ENCODE assay signal across 21 mouse cellular contexts in the genomic region with DNA sequence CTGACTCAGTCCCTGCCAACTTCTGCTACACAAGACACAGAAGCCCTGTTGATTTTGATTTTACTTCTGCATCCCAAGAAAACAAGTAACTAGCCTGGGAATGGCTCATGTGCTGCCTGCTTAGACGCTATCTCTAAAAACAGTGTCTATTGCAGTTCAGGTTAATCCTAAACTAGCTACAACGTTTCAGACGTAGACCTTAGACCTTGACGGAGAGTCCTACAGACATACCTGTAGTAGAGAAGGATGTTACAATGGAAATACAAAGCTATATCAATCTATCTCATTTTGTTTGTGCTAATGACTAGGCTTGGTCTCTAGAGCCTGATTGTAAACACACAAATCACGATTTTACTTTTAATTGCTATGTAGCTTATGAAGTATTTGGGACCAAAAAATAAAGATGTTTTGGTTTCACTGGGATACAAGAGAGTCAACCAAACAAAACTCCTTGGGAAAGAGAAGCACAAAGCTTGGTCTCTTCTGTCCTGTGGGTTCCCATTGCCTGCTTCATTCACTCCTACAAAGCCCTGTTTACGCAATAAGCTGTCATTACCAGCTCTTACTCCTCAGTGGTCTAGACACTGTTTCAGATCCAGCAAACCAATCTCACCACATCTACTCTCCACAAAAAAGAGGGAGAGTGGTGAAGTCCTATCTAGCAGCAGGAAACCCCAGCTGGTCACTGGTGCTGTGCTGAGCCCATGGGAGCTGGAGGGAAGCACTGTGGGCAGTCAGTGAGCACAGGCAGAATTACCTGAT. TPM values are rescaled to one million over a fixed set of nuclear protein-coding genes. Genes with fewer than 3 reads are reported as not detected.
A peak's percentile ranks its signal among the peaks of the same experiment; 100 is the strongest.
DNase-seq lines count a peak whose midpoint lies in the region; ATAC-seq and TF ChIP-seq lines count a peak whose summit lies in the region.
"Had no signal": no experiment of that assay in that cellular context is flagged by ENCODE, and none has a peak within 500 bp of the region (broad histone marks: within the 10 kb centered on the region; RNA-seq: fewer than 3 reads in every experiment).

No protein-coding gene starts in this region.

- peak; percentile 59 for DNase-seq in heart, adult 11 months
- DNase-seq in heart, adult 8-10 months (ENCODE audit: low spot score) = no peak
- peak; percentile 17 for DNase-seq in 3T3-L1 (ENCODE audit: low read depth, low spot score)
- no peak for DNase-seq in layer of hippocampus, adult 9-11 months
- DNase-seq in liver, postnatal 0 days = no peak
- DNase-seq: adrenal gland, postnatal 10 days; cerebellum, adult 11 months; cerebellum, adult 8-10 months; cerebellum, postnatal 14 days; gastrocnemius, postnatal 25 days; heart, adult 18-20 months; heart, postnatal 14 days had no signal

- no peak for TF ChIP-seq CTCF in liver, postnatal 0 days (IDR thresholded peaks at IDR 0.05; ENCODE audit: low read depth)

- H3K9me3 ChIP-seq in liver, postnatal 0 days (ENCODE audit: low read length) = no peaks in the 10 kb centered on the region
- H3K9me3 ChIP-seq: embryonic facial prominence, embryonic 12.5 days; G1E; heart, embryonic 15.5 days had no signal

- WGBS in liver, postnatal 0 days (ENCODE audit: insufficient replicate concordance) = 54% methylated on average over 6 of the region's 6 CpGs

- peak; percentile 67 for ATAC-seq in common myeloid progenitor, adult 5-6 weeks (replicated peaks; ENCODE audit: low read depth, poor library complexity, severe bottlenecking)
- ATAC-seq in liver, postnatal 0 days = no peak
- ATAC-seq: CD4-positive, CD25-positive, alpha-beta regulatory T cell, adult 4 months; forebrain, embryonic 16.5 days had no signal

- no peak for TF ChIP-seq POLR2A in myocyte (IDR thresholded peaks at IDR 0.05; ENCODE audit: insufficient read length, low read depth)

- no peaks in the 10 kb centered on the region for H3K27me3 ChIP-seq in myocyte (ENCODE audit: control insufficient read depth, insufficient read depth, insufficient read length)
- H3K27me3 ChIP-seq in liver, postnatal 0 days (ENCODE audit: insufficient read depth, low read length) = no peaks in the 10 kb centered on the region
- H3K27me3 ChIP-seq: embryonic facial prominence, embryonic 12.5 days; heart, embryonic 15.5 days had no signal

- no peak overlapping the region for H3K4me2 ChIP-seq in myocyte (ENCODE audit: low read depth)
- no peak overlapping the region for H3K4me2 ChIP-seq in liver, postnatal 0 days (ENCODE audit: low read depth, low read length)
- H3K4me2 ChIP-seq: embryonic facial prominence, embryonic 12.5 days; heart, embryonic 11.5 days; heart, embryonic 15.5 days; hindbrain, embryonic 14.5 days had no signal

- H3K79me2 ChIP-seq in myocyte (ENCODE audit: control insufficient read depth, insufficient read depth) = no peaks in the 10 kb centered on the region

- no peaks in the 10 kb centered on the region for H3K36me3 ChIP-seq in myocyte (ENCODE audit: control insufficient read depth, insufficient read depth)
- no peaks in the 10 kb centered on the region for H3K36me3 ChIP-seq in liver, postnatal 0 days (replicated peaks; ENCODE audit: insufficient read depth, low read length)
- H3K36me3 ChIP-seq: embryonic facial prominence, embryonic 12.5 days; G1E had no signal

- no peak overlapping the region for H3K27ac ChIP-seq in liver, postnatal 0 days (ENCODE audit: low read depth)
- H3K27ac ChIP-seq: embryonic facial prominence, embryonic 12.5 days; heart, embryonic 15.5 days; hindbrain, embryonic 14.5 days had no signal

- H3K4me1 ChIP-seq in liver, postnatal 0 days (ENCODE audit: insufficient read depth) = peaks cover 10% of the 10 kb centered on the region
- H3K4me1 ChIP-seq: embryonic facial prominence, embryonic 12.5 days had no signal

- no peak for TF ChIP-seq EP300 in liver, postnatal 0 days (IDR thresholded peaks at IDR 0.05; ENCODE audit: low read depth)

- no peak overlapping the region for H3K9ac ChIP-seq in liver, postnatal 0 days (replicated peaks)
- H3K9ac ChIP-seq: embryonic facial prominence, embryonic 12.5 days; heart, embryonic 15.5 days; hindbrain, embryonic 14.5 days had no signal

- H3ac ChIP-seq in myocyte (ENCODE audit: control insufficient read depth, insufficient read length) = no peak overlapping the region

- no peak overlapping the region for H3K4me3 ChIP-seq in myocyte
- H3K4me3 ChIP-seq in liver, postnatal 0 days (ENCODE audit: low read depth, low read length) = no peak overlapping the region
- H3K4me3 ChIP-seq: embryonic facial prominence, embryonic 12.5 days; heart, embryonic 15.5 days had no signal

TF ChIP-seq in myocyte, 11 proteins besides CTCF, POLR2A, EP300 and RAD21:
- no peak for TF ChIP-seq TCF12 (IDR thresholded peaks at IDR 0.05; ENCODE audit: insufficient read depth, poor library complexity, severe bottlenecking)
- TF ChIP-seq POLR2AphosphoS2 (IDR thresholded peaks at IDR 0.05; ENCODE audit: insufficient read length, low read depth) = no peak
- TF ChIP-seq CEBPB (IDR thresholded peaks at IDR 0.05; ENCODE audit: insufficient read depth, poor library complexity, severe bottlenecking) = peak; percentile 83
- no peak for TF ChIP-seq SRF (IDR thresholded peaks at IDR 0.05; ENCODE audit: control insufficient read depth, insufficient read length, low read depth)
- TF ChIP-seq MYOG (IDR thresholded peaks at IDR 0.05; ENCODE audit: control insufficient read depth in 1 of 3, insufficient read depth in 1 of 3, insufficient read length in 2 of 3, low read depth in 2 of 3) = no peak
- TF ChIP-seq MAX (IDR thresholded peaks at IDR 0.05; ENCODE audit: low read depth) = no peak
- TF ChIP-seq E2F4 (IDR thresholded peaks at IDR 0.05; ENCODE audit: insufficient read depth) = no peak
- no peak for TF ChIP-seq REST (IDR thresholded peaks at IDR 0.05; ENCODE audit: insufficient read depth, insufficient read length)

RNA-seq across cellular contexts. Expression of gene Nrap, which starts 19.3 kb away (rescaled TPM):
- 100 to 1,000 TPM; 392 to 561 (median 511) TPM for total RNA-seq in heart, adult 8-10 months (2022)
- 0.29 and 0.91 TPM in 2 replicates for total RNA-seq in common myeloid progenitor, adult 5-6 weeks (2017)
- 25.5 TPM for polyA plus RNA-seq in myocyte (2012; fragmentation: generic; extraction: Trizol)
- polyA plus RNA-seq in liver, postnatal 0 days (2015; fragmentation: Nextera tagmentation; extraction: Ambion mirVana) = 0.16 and 0.47 TPM in 2 replicates

RNA-seq across cellular contexts. Expression of gene Casp7, which starts 26.4 kb away (rescaled TPM):
- total RNA-seq in heart, adult 8-10 months (2022) = 10 to 100 TPM; 11.0 to 13.7 (median 12.3) TPM
- 28.2 and 42.0 TPM in 2 replicates for total RNA-seq in common myeloid progenitor, adult 5-6 weeks (2017)
- polyA plus RNA-seq in myocyte (2012; fragmentation: generic; extraction: Trizol) = 6.6 TPM
- polyA plus RNA-seq in liver, postnatal 0 days (2015; fragmentation: Nextera tagmentation; extraction: Ambion mirVana) = 9.8 and 10.1 TPM in 2 replicates

Comparison
In these comparisons a context has a peak if more than half of its experiments do, and no peak if none do; other contexts are left out.
1. DNase-seq: peak in heart, adult 11 months (single experiment) and 3T3-L1 (single experiment); none in heart, adult 8-10 months (single experiment), layer of hippocampus, adult 9-11 months (single experiment) and liver, postnatal 0 days (single experiment).
2. RNA of gene Nrap, which starts 19.3 kb away (total RNA-seq): 392 to 561 TPM in heart, adult 8-10 months; 0.29 to 0.91 TPM in common myeloid progenitor, adult 5-6 weeks; every median in the first group is over 100 times any median in the second.